Mouse (Mus musculus) lung, postnatal 36 days (tissue): Measurements from ENCODE around the gene Rplp0.

Source experiments
- DNase-seq: peaks from one replicate; pipeline ENCODE4 v3.0.0; 2022; ENCODE audit warnings: mixed read lengths

Gene Rplp0

GRCm38 (mm10) chr5:115585616-115586015 is 26.3 kb downstream of the Rplp0 start:
- DNase-seq = no peak

- no peak for DNase-seq
These were observed 26.9 kb downstream of the Rplp0 start for GRCm38 (mm10) chr5:115586166-115586565.

- DNase-seq = no peak
These were observed 27.5 kb downstream of the Rplp0 start for GRCm38 (mm10) chr5:115586780-115587179.

GRCm38 (mm10) chr5:115591028-115591427 is 31.8 kb downstream of the Rplp0 start:
- no peak for DNase-seq

GRCm38 (mm10) chr5:115591506-115591905 is 32.2 kb downstream of the Rplp0 start:
- no peak for DNase-seq

- no peak for DNase-seq
These were observed 44.3 kb downstream of the Rplp0 start for GRCm38 (mm10) chr5:115603561-115603960.

GRCm38 (mm10) chr5:115611566-115611965 is 52.3 kb downstream of the Rplp0 start:
- DNase-seq = no peak
